8 mouse cellular contexts compared by ENCODE assay signal in genomic region chr4:120149142-120149524, GRCm38 (mm10). TPM values are rescaled to one million over a fixed set of nuclear protein-coding genes. Genes with fewer than 3 reads are reported as not detected.
DNase-seq lines count a peak whose midpoint lies in the region; ATAC-seq and TF ChIP-seq lines count a peak whose summit lies in the region.

No protein-coding gene starts in this region.

- no peak for DNase-seq in heart, adult 2 months
- DNase-seq in heart, adult 18-20 months, result no peak
- peak; percentile 46 for DNase-seq in embryonic facial prominence, embryonic 14.5 days (ENCODE audit: low spot score)
- no peak for DNase-seq in spleen, adult 12 weeks (ENCODE audit: low spot score)

- intact Hi-C loops in heart, adult 2 months (cut with DNase I), result no loop called here

- H3K27me3 ChIP-seq in heart, adult 2 months (ENCODE audit: control insufficient read depth, insufficient read depth, low read length), result no peaks in the 10 kb centered on the region
- H3K27me3 ChIP-seq in E14TG2a.4 (ENCODE audit: insufficient read depth, low read length), result peaks cover 60% of the 10 kb centered on the region
- 0 out of 2 replicates have a peak, but pooled peaks cover 4% of the 10 kb centered on the region for H3K27me3 ChIP-seq in embryonic facial prominence, embryonic 14.5 days (replicated peaks; ENCODE audit: control insufficient read depth, insufficient read depth, low read length)
- peaks cover 31% of the 10 kb centered on the region for H3K27me3 ChIP-seq in limb, embryonic 12.5 days

- peak; percentile 41 for TF ChIP-seq CTCF in heart, adult 2 months (IDR thresholded peaks at IDR 0.05)
- peak; percentile 83 for TF ChIP-seq CTCF in E14TG2a.4 (conservative IDR thresholded peaks at IDR 0.05; ENCODE audit: low read length)
- TF ChIP-seq CTCF in olfactory bulb, adult 2 months (IDR thresholded peaks at IDR 0.05; ENCODE audit: insufficient read depth, low read depth, low read length), result no peak; the same call in 1 of the 2 replicates

- peak; percentile 53 for ATAC-seq in embryonic facial prominence, embryonic 14.5 days (ENCODE audit: low read depth)
- ATAC-seq in limb, embryonic 12.5 days (ENCODE audit: insufficient number of reproducible peaks, insufficient read depth, low FRiP score, low TSS enrichment, low read depth), result no peak
- no peak for ATAC-seq in erythroid progenitor cell, adult 5-6 weeks (replicated peaks; ENCODE audit: low FRiP score, poor library complexity, severe bottlenecking)

- TF ChIP-seq EP300 in heart, adult 2 months (IDR thresholded peaks at IDR 0.05; ENCODE audit: insufficient read depth, low read depth, low read length), result no peak

- H3K36me3 ChIP-seq in heart, adult 2 months (ENCODE audit: control insufficient read depth, insufficient read depth, low read length), result no peaks in the 10 kb centered on the region
- H3K36me3 ChIP-seq in E14TG2a.4 (ENCODE audit: insufficient read depth, low read length), result no peaks in the 10 kb centered on the region
- no peaks in the 10 kb centered on the region for H3K36me3 ChIP-seq in embryonic facial prominence, embryonic 14.5 days (ENCODE audit: control insufficient read depth, insufficient read depth, low read length)
- no peaks in the 10 kb centered on the region for H3K36me3 ChIP-seq in limb, embryonic 12.5 days

- peak overlapping the region; percentile 28; the same call in 1 of the 2 replicates for H3K27ac ChIP-seq in heart, adult 2 months
- peak overlapping the region; percentile 50 for H3K27ac ChIP-seq in embryonic facial prominence, embryonic 14.5 days (replicated peaks; ENCODE audit: low read depth, low read length)
- H3K27ac ChIP-seq in limb, embryonic 12.5 days, result peak overlapping the region; percentile 17; the same call in 1 of the 2 replicates
- 0 out of 2 replicates have a peak overlapping the region, but pooled peaks have one; percentile 3 for H3K27ac ChIP-seq in olfactory bulb, adult 2 months (ENCODE audit: insufficient read depth, low read depth, low read length)

- no peak overlapping the region; the same call in 1 of the 2 replicates for H3K9ac ChIP-seq in heart, adult 2 months (ENCODE audit: low read depth, low read length)
- peak overlapping the region; percentile 53 for H3K9ac ChIP-seq in embryonic facial prominence, embryonic 14.5 days (ENCODE audit: low read depth, low read length)
- peak overlapping the region; percentile 54; the same call in 1 of the 2 replicates for H3K9ac ChIP-seq in limb, embryonic 12.5 days (replicated peaks)

- peak overlapping the region; percentile 59 for H3K4me2 ChIP-seq in embryonic facial prominence, embryonic 14.5 days (ENCODE audit: low read depth, low read length)
- peak overlapping the region; percentile 64 for H3K4me2 ChIP-seq in limb, embryonic 12.5 days

- no peak for TF ChIP-seq POLR2A in heart, adult 2 months (IDR thresholded peaks at IDR 0.05; ENCODE audit: insufficient read depth, low read depth, low read length)
- TF ChIP-seq POLR2A in olfactory bulb, adult 2 months (IDR thresholded peaks at IDR 0.05; ENCODE audit: insufficient read depth, low read depth, low read length), result no peak

- peaks cover 6% of the 10 kb centered on the region for H3K9me3 ChIP-seq in E14TG2a.4 (ENCODE audit: low read length)
- H3K9me3 ChIP-seq in embryonic facial prominence, embryonic 14.5 days (ENCODE audit: control insufficient read depth, low read length), result no peaks in the 10 kb centered on the region
- H3K9me3 ChIP-seq in limb, embryonic 12.5 days, result no peaks in the 10 kb centered on the region

- peaks cover 4% of the 10 kb centered on the region; the same call in 1 of the 2 replicates for H3K4me1 ChIP-seq in heart, adult 2 months (ENCODE audit: control insufficient read depth, insufficient read depth, low read length)
- peaks cover 17% of the 10 kb centered on the region for H3K4me1 ChIP-seq in E14TG2a.4 (replicated peaks; ENCODE audit: low read depth, low read length)
- peaks cover 17% of the 10 kb centered on the region; the same call in 1 of the 2 replicates for H3K4me1 ChIP-seq in embryonic facial prominence, embryonic 14.5 days (ENCODE audit: control insufficient read depth, insufficient read depth, low read length)
- peaks cover 10% of the 10 kb centered on the region for H3K4me1 ChIP-seq in limb, embryonic 12.5 days (replicated peaks)
- peaks cover 20% of the 10 kb centered on the region for H3K4me1 ChIP-seq in olfactory bulb, adult 2 months (ENCODE audit: control insufficient read depth, insufficient read depth, low read length)

- no peak overlapping the region for H3K4me3 ChIP-seq in heart, adult 2 months
- peak overlapping the region; percentile 66 for H3K4me3 ChIP-seq in E14TG2a.4 (replicated peaks; ENCODE audit: low read length)
- peak overlapping the region; percentile 27 for H3K4me3 ChIP-seq in embryonic facial prominence, embryonic 14.5 days (ENCODE audit: low read depth, low read length)
- peak overlapping the region; percentile 30 for H3K4me3 ChIP-seq in limb, embryonic 12.5 days (replicated peaks)
- no peak overlapping the region for H3K4me3 ChIP-seq in olfactory bulb, adult 2 months (ENCODE audit: insufficient read depth, low read depth, low read length)

- 56% methylated on average over 3 of the region's 3 CpGs for WGBS in heart, adult 2 months
- 32% methylated on average over 3 of the region's 3 CpGs for WGBS in embryonic facial prominence, embryonic 14.5 days
- 37% methylated on average over 3 of the region's 3 CpGs for WGBS in limb, embryonic 12.5 days
- WGBS in olfactory bulb, adult 2 months, result 63% methylated on average over 3 of the region's 3 CpGs

- H3K79me2 ChIP-seq in heart, adult 2 months (replicated peaks; ENCODE audit: control insufficient read depth, insufficient read depth, low read length), result no peaks in the 10 kb centered on the region

RNA-seq across cellular contexts. Expression of gene Edn2, which starts 11.9 kb away (rescaled TPM):
- total RNA-seq in heart, adult 2 months (2021), result not detected
- polyA plus RNA-seq in heart, adult 2 months (2012; rRNA removed), result 0.55 TPM in 1 of 2 replicates, not detected in the other
- total RNA-seq in heart, adult 18-20 months (2021), result not detected
- polyA plus RNA-seq in embryonic facial prominence, embryonic 14.5 days (2014; fragmentation: Nextera tagmentation; extraction: Ambion mirVana), result 3.0 and 4.0 TPM in 2 replicates
- polyA plus RNA-seq in limb, embryonic 12.5 days (2016; fragmentation: Nextera tagmentation; extraction: Ambion mirVana), result 0.19 and 0.38 TPM in 2 replicates
- polyA plus RNA-seq in olfactory bulb, adult 2 months (2012; ENCODE audit: insufficient read depth, insufficient read length, low replicate concordance, missing spikeins), result not detected in 2 replicates
- not detected in 2 replicates for total RNA-seq in erythroid progenitor cell, adult 5-6 weeks (2015; ENCODE audit: low replicate concordance)
- total RNA-seq in erythroid progenitor cell, adult 5-6 weeks (2017; ENCODE audit: low replicate concordance), result not detected in 2 replicates

Comparison
In these comparisons a context has a peak if more than half of its experiments do, and no peak if none do; other contexts are left out.
1. H3K4me3 ChIP-seq: peak in E14TG2a.4 (single experiment), embryonic facial prominence, embryonic 14.5 days (single experiment) and limb, embryonic 12.5 days (single experiment); none in heart, adult 2 months (single experiment) and olfactory bulb, adult 2 months (single experiment).
2. Peak in every context shown above with its lines, with median percentiles within 50 percentile points of each other: H3K27ac ChIP-seq.